In the genomic region with DNA sequence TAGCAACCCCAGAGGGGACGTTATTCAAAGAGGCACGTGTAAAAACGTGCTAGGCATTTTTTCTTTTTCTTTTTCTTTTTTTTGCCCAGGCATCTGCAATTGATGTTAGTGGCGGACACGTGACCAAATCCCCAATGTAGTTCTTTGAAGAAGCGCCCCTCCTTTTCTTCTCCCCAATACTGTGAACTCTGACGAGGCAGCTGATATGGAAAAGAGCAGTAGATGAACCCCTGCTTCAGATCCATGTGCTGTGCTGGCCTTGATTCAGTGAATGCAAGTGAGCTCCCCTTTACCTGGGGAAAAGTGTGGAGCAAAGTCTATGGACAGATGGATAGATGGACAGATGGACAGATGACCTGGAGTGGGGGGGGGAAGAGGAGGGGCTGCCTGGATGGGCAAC, we compare ENCODE assay signal across 23 mouse cellular contexts. TPM values are rescaled to one million over a fixed set of nuclear protein-coding genes. Genes with fewer than 3 reads are reported as not detected.
DNase-seq lines count a peak whose midpoint lies in the region; ATAC-seq lines count a peak whose summit lies in the region.
"Had no signal": no experiment of that assay in that cellular context is flagged by ENCODE, and none has a peak within 500 bp of the region (broad histone marks: within the 10 kb centered on the region; RNA-seq: fewer than 3 reads in every experiment).

No protein-coding gene starts in this region.

- H3K27me3 ChIP-seq in embryonic facial prominence, embryonic 14.5 days (replicated peaks; ENCODE audit: control insufficient read depth, insufficient read depth, low read length): no peaks in the 10 kb centered on the region
- no peaks in the 10 kb centered on the region for H3K27me3 ChIP-seq in embryonic facial prominence, embryonic 10.5 days (replicated peaks; ENCODE audit: low read depth, poor library complexity, severe bottlenecking)
- H3K27me3 ChIP-seq in intestine, embryonic 14.5 days (replicated peaks; ENCODE audit: control insufficient read depth, insufficient read depth, low read length): no peaks in the 10 kb centered on the region
- no peaks in the 10 kb centered on the region for H3K27me3 ChIP-seq in intestine, embryonic 15.5 days (replicated peaks)
- no peaks in the 10 kb centered on the region for H3K27me3 ChIP-seq in midbrain, embryonic 14.5 days (ENCODE audit: control insufficient read depth, insufficient read depth, low read length)
- 0 out of 2 replicates have a peak, but pooled peaks cover under 1% of the 10 kb centered on the region for H3K27me3 ChIP-seq in midbrain, embryonic 13.5 days
- H3K27me3 ChIP-seq: forebrain, embryonic 15.5 days; Patski had no signal

- H3K4me1 ChIP-seq in embryonic facial prominence, embryonic 14.5 days (ENCODE audit: control insufficient read depth, insufficient read depth, low read length): 0 out of 2 replicates have a peak, but pooled peaks cover 4% of the 10 kb centered on the region
- peaks cover 5% of the 10 kb centered on the region for H3K4me1 ChIP-seq in embryonic facial prominence, embryonic 10.5 days
- H3K4me1 ChIP-seq in intestine, embryonic 14.5 days (replicated peaks; ENCODE audit: control insufficient read depth, insufficient read depth, low read length): no peaks in the 10 kb centered on the region
- H3K4me1 ChIP-seq in intestine, embryonic 15.5 days (replicated peaks): no peaks in the 10 kb centered on the region
- H3K4me1 ChIP-seq in midbrain, embryonic 14.5 days (ENCODE audit: control insufficient read depth, insufficient read depth, low read length): peaks cover 4% of the 10 kb centered on the region
- H3K4me1 ChIP-seq in midbrain, embryonic 13.5 days (replicated peaks): peaks cover 21% of the 10 kb centered on the region

- WGBS in embryonic facial prominence, embryonic 14.5 days: 37% methylated on average over 7 of the region's 7 CpGs
- 74% methylated on average over 7 of the region's 7 CpGs for WGBS in embryonic facial prominence, embryonic 10.5 days
- WGBS in intestine, embryonic 14.5 days: 83% methylated on average over 7 of the region's 7 CpGs
- WGBS in intestine, embryonic 15.5 days: 79% methylated on average over 7 of the region's 7 CpGs
- WGBS in midbrain, embryonic 14.5 days: 46% methylated on average over 7 of the region's 7 CpGs
- WGBS in midbrain, embryonic 13.5 days: 48% methylated on average over 7 of the region's 7 CpGs

- H3K9ac ChIP-seq in embryonic facial prominence, embryonic 14.5 days (ENCODE audit: low read depth, low read length): no peak overlapping the region
- no peak overlapping the region for H3K9ac ChIP-seq in intestine, embryonic 14.5 days (ENCODE audit: low read length)
- no peak overlapping the region for H3K9ac ChIP-seq in intestine, embryonic 15.5 days
- no peak overlapping the region; the same call in 1 of the 2 replicates for H3K9ac ChIP-seq in midbrain, embryonic 14.5 days (replicated peaks; ENCODE audit: low read length)
- no peak overlapping the region for H3K9ac ChIP-seq in midbrain, embryonic 13.5 days (replicated peaks)
- H3K9ac ChIP-seq: embryonic facial prominence, embryonic 13.5 days; forebrain, embryonic 13.5 days; forebrain, embryonic 15.5 days; forebrain, postnatal 0 days had no signal

- H3K36me3 ChIP-seq in embryonic facial prominence, embryonic 14.5 days (ENCODE audit: control insufficient read depth, insufficient read depth, low read length): no peaks in the 10 kb centered on the region
- H3K36me3 ChIP-seq in embryonic facial prominence, embryonic 10.5 days (replicated peaks): no peaks in the 10 kb centered on the region
- no peaks in the 10 kb centered on the region for H3K36me3 ChIP-seq in intestine, embryonic 14.5 days (ENCODE audit: control insufficient read depth, insufficient read depth, low read length)
- H3K36me3 ChIP-seq in intestine, embryonic 15.5 days: no peaks in the 10 kb centered on the region
- no peaks in the 10 kb centered on the region for H3K36me3 ChIP-seq in midbrain, embryonic 14.5 days (ENCODE audit: control insufficient read depth, insufficient read depth, low read length)
- no peaks in the 10 kb centered on the region for H3K36me3 ChIP-seq in midbrain, embryonic 13.5 days
- H3K36me3 ChIP-seq: embryonic facial prominence, embryonic 13.5 days; forebrain, embryonic 15.5 days; G1E had no signal

- no peak overlapping the region for H3K27ac ChIP-seq in embryonic facial prominence, embryonic 14.5 days (replicated peaks; ENCODE audit: low read depth, low read length)
- no peak overlapping the region for H3K27ac ChIP-seq in embryonic facial prominence, embryonic 10.5 days (replicated peaks)
- no peak overlapping the region for H3K27ac ChIP-seq in intestine, embryonic 14.5 days (ENCODE audit: low read depth)
- H3K27ac ChIP-seq in intestine, embryonic 15.5 days: no peak overlapping the region
- H3K27ac ChIP-seq in midbrain, embryonic 14.5 days (replicated peaks; ENCODE audit: low read depth, low read length): no peak overlapping the region
- no peak overlapping the region for H3K27ac ChIP-seq in midbrain, embryonic 13.5 days
- H3K27ac ChIP-seq: embryonic facial prominence, embryonic 13.5 days; forebrain, embryonic 13.5 days; forebrain, embryonic 15.5 days had no signal

- H3K4me3 ChIP-seq in embryonic facial prominence, embryonic 14.5 days (ENCODE audit: low read depth, low read length): no peak overlapping the region
- no peak overlapping the region for H3K4me3 ChIP-seq in embryonic facial prominence, embryonic 10.5 days
- H3K4me3 ChIP-seq in intestine, embryonic 14.5 days (ENCODE audit: low read depth, low read length): no peak overlapping the region
- no peak overlapping the region for H3K4me3 ChIP-seq in intestine, embryonic 15.5 days (replicated peaks)
- no peak overlapping the region for H3K4me3 ChIP-seq in midbrain, embryonic 14.5 days (replicated peaks; ENCODE audit: low read depth, low read length)
- H3K4me3 ChIP-seq in midbrain, embryonic 13.5 days (replicated peaks): no peak overlapping the region
- H3K4me3 ChIP-seq: embryonic facial prominence, embryonic 13.5 days; forebrain, embryonic 13.5 days; forebrain, embryonic 15.5 days had no signal

- no peak for ATAC-seq in embryonic facial prominence, embryonic 14.5 days (ENCODE audit: low read depth)
- ATAC-seq in intestine, embryonic 14.5 days (replicated peaks; ENCODE audit: low FRiP score, low TSS enrichment, low read depth): no peak
- no peak for ATAC-seq in intestine, embryonic 15.5 days
- ATAC-seq in midbrain, embryonic 14.5 days (ENCODE audit: low FRiP score, low TSS enrichment): no peak
- no peak for ATAC-seq in midbrain, embryonic 13.5 days
- ATAC-seq: activated CD4-positive, CD25-positive, alpha-beta regulatory T cell, adult 4 months; CD4-positive, CD25-positive, alpha-beta regulatory T cell, adult 4 months; forebrain, embryonic 13.5 days; forebrain, embryonic 15.5 days; forebrain, postnatal 0 days; Patski had no signal

- peak; percentile 24 for DNase-seq in embryonic facial prominence, embryonic 14.5 days (ENCODE audit: low spot score)
- DNase-seq in embryonic facial prominence, embryonic 10.5 days (ENCODE audit: low spot score): no peak
- peak; percentile 43 for DNase-seq in intestine, embryonic 14.5 days (ENCODE audit: low spot score)
- peak; percentile 66 for DNase-seq in midbrain, embryonic 14.5 days
- DNase-seq: adrenal gland, adult 8-10 months; adrenal gland, postnatal 14 days; adrenal gland, postnatal 36 days; B cell, adult 2 months; cerebellum, adult 11-12 months; cerebellum, adult 2 months; cerebellum, adult 9-10 months; cerebellum, postnatal 10 days; cerebellum, postnatal 25 days; forebrain, postnatal 0 days had no signal

- no peaks in the 10 kb centered on the region for H3K9me3 ChIP-seq in embryonic facial prominence, embryonic 14.5 days (ENCODE audit: control insufficient read depth, low read length)
- H3K9me3 ChIP-seq in embryonic facial prominence, embryonic 10.5 days: no peaks in the 10 kb centered on the region
- no peaks in the 10 kb centered on the region for H3K9me3 ChIP-seq in intestine, embryonic 14.5 days (ENCODE audit: control insufficient read depth, low read length)
- no peaks in the 10 kb centered on the region for H3K9me3 ChIP-seq in intestine, embryonic 15.5 days
- no peaks in the 10 kb centered on the region for H3K9me3 ChIP-seq in midbrain, embryonic 14.5 days (ENCODE audit: control insufficient read depth, low read length)
- no peaks in the 10 kb centered on the region for H3K9me3 ChIP-seq in midbrain, embryonic 13.5 days
- H3K9me3 ChIP-seq: embryonic facial prominence, embryonic 13.5 days; forebrain, embryonic 13.5 days; forebrain, embryonic 15.5 days had no signal

- no peak overlapping the region for H3K4me2 ChIP-seq in embryonic facial prominence, embryonic 14.5 days (ENCODE audit: low read depth, low read length)
- H3K4me2 ChIP-seq in intestine, embryonic 14.5 days (ENCODE audit: low read length): no peak overlapping the region
- no peak overlapping the region for H3K4me2 ChIP-seq in intestine, embryonic 15.5 days (replicated peaks)
- H3K4me2 ChIP-seq in midbrain, embryonic 14.5 days (ENCODE audit: low read length): no peak overlapping the region
- no peak overlapping the region for H3K4me2 ChIP-seq in midbrain, embryonic 13.5 days (replicated peaks)
- H3K4me2 ChIP-seq: embryonic facial prominence, embryonic 13.5 days; forebrain, embryonic 13.5 days; forebrain, embryonic 15.5 days had no signal

RNA-seq across cellular contexts. Expression of a gene that starts 28.1 kb away (rescaled TPM):
- polyA plus RNA-seq in embryonic facial prominence, embryonic 14.5 days (2014; fragmentation: Nextera tagmentation; extraction: Ambion mirVana): 14.3 and 14.8 TPM in 2 replicates
- 2.3 and 2.7 TPM in 2 replicates for polyA plus RNA-seq in embryonic facial prominence, embryonic 10.5 days (2016; fragmentation: Nextera tagmentation; extraction: Ambion mirVana)
- 10.2 and 10.3 TPM in 2 replicates for polyA plus RNA-seq in intestine, embryonic 14.5 days (2014; fragmentation: Nextera tagmentation; extraction: Ambion mirVana)
- 10.1 and 11.5 TPM in 2 replicates for polyA plus RNA-seq in intestine, embryonic 15.5 days (2015; fragmentation: Nextera tagmentation; extraction: Ambion mirVana)
- polyA plus RNA-seq in midbrain, embryonic 14.5 days (2014; fragmentation: Nextera tagmentation; extraction: Ambion mirVana): 9.6 and 10.0 TPM in 2 replicates
- 5.0 and 5.6 TPM in 2 replicates for polyA plus RNA-seq in midbrain, embryonic 13.5 days (2015; fragmentation: Nextera tagmentation; extraction: Ambion mirVana)
- polyA plus RNA-seq: G1E had no signal
